Mouse (Mus musculus) myocyte (in vitro differentiated cells): ENCODE results near the gene Hic1. TPM values are rescaled to one million over a fixed set of nuclear protein-coding genes. Genes with fewer than 3 reads are reported as not detected.

Experiments
- H3K27me3 ChIP-seq: one replicate; pipeline ENCODE4 v1.6.1; 2011; ENCODE audit not compliant: control insufficient read depth, insufficient read depth, insufficient read length
- H3K36me3 ChIP-seq: one replicate; pipeline ENCODE4 v1.6.1; 2011; ENCODE audit not compliant: control insufficient read depth, insufficient read depth
- H3K4me2 ChIP-seq: one replicate; pipeline ENCODE4 v1.6.1; 2011; ENCODE audit warnings: low read depth, control low read depth
- H3K4me3 ChIP-seq: one replicate; pipeline ENCODE4 v1.5.1; 2011; ENCODE audit warnings: mild to moderate bottlenecking, control low read depth, moderate library complexity
- H3K79me2 ChIP-seq: one replicate; pipeline ENCODE4 v1.6.1; 2011; ENCODE audit not compliant: control insufficient read depth, insufficient read depth
- H3ac ChIP-seq: one replicate; pipeline ENCODE4 v1.6.1; 2011; ENCODE audit not compliant: control insufficient read depth, insufficient read length
- CEBPB ChIP-seq: IDR thresholded peaks from 2 replicates; pipeline ENCODE4 v1.6.1; 2011; ENCODE audit warnings: mild to moderate bottlenecking, moderate library complexity; ENCODE audit not compliant: poor library complexity, insufficient read depth, severe bottlenecking
- E2F4 ChIP-seq: IDR thresholded peaks from one replicate; pipeline ENCODE4 v1.6.1; 2011; ENCODE audit warnings: mild to moderate bottlenecking, control low read depth, moderate library complexity; ENCODE audit not compliant: insufficient read depth
- MAX ChIP-seq: IDR thresholded peaks from one replicate; pipeline ENCODE4 v1.6.1; 2011; ENCODE audit warnings: low read depth, mild to moderate bottlenecking, control low read depth
- MYOD1 ChIP-seq, 3 experiments: IDR thresholded peaks; one replicate each; pipeline ENCODE4 v1.6.1; 2011; ENCODE audit warnings: control low read depth in 2 of 3, low read depth in 2 of 3, mild to moderate bottlenecking in 2 of 3, moderate library complexity in 1 of 3; ENCODE audit not compliant: insufficient read length in 2 of 3, control insufficient read depth in 1 of 3
- MYOG ChIP-seq, 3 experiments: IDR thresholded peaks; one replicate each; pipeline ENCODE4 v1.6.1; 2011; ENCODE audit warnings: control low read depth in 2 of 3, low read depth in 2 of 3, mild to moderate bottlenecking in 2 of 3; ENCODE audit not compliant: insufficient read length in 2 of 3, control insufficient read depth in 1 of 3, insufficient read depth in 1 of 3
- POLR2A ChIP-seq: IDR thresholded peaks from one replicate; pipeline ENCODE4 v1.6.1; 2011; ENCODE audit warnings: low read depth, mild to moderate bottlenecking, control low read depth, moderate library complexity; ENCODE audit not compliant: insufficient read length
- POLR2AphosphoS2 ChIP-seq: IDR thresholded peaks from one replicate; pipeline ENCODE4 v1.6.1; 2011; ENCODE audit warnings: low read depth, control low read depth; ENCODE audit not compliant: insufficient read length
- REST ChIP-seq: IDR thresholded peaks from one replicate; pipeline ENCODE4 v1.6.1; 2011; ENCODE audit warnings: mild to moderate bottlenecking, control low read depth, moderate library complexity; ENCODE audit not compliant: insufficient read depth, insufficient read length
- SRF ChIP-seq: IDR thresholded peaks from one replicate; pipeline ENCODE4 v1.6.1; 2011; ENCODE audit warnings: low read depth; ENCODE audit not compliant: control insufficient read depth, insufficient read length
- TCF12 ChIP-seq: IDR thresholded peaks from one replicate; pipeline ENCODE4 v1.6.1; 2011; ENCODE audit warnings: mild to moderate bottlenecking, control low read depth; ENCODE audit not compliant: poor library complexity, insufficient read depth, severe bottlenecking
- TCF3 ChIP-seq: IDR thresholded peaks from one replicate; pipeline ENCODE4 v1.6.1; 2011; ENCODE audit warnings: low read depth, control low read depth; ENCODE audit not compliant: insufficient read length
- USF1 ChIP-seq: IDR thresholded peaks from one replicate; pipeline ENCODE4 v1.6.1; 2011; ENCODE audit warnings: low read depth, mild to moderate bottlenecking, control low read depth, moderate library complexity
- polyA plus RNA-seq: library from polyadenylated mRNA; unstranded; fragments of >200 nt; fragmentation: generic; extraction: Trizol; gene quantifications from one replicate; pipeline ENCODE4 v1.2.1, GENCODE M21; 2012; ENCODE audit warnings: missing spikeins

Hic1 gene
- polyA plus RNA-seq, 1 experiment, result 0.11 TPM

- Histone ChIP-seq H3K27me3 (no peaks in the 10 kb centered on the region), H3K4me3 (peak overlapping the region; percentile 31), H3ac (no peak overlapping the region), H3K4me2 (peak overlapping the region; percentile 72), H3K36me3 (no peaks in the 10 kb centered on the region), H3K79me2 (peaks cover 11% of the 10 kb centered on the region)
- TF ChIP-seq MYOG (IDR thresholded peaks at IDR 0.05; ENCODE audit: control insufficient read depth in 1 of 3, insufficient read depth in 1 of 3, insufficient read length in 2 of 3, low read depth in 2 of 3) (peak in 2 of 3 experiments; percentile 21 to 30), REST (peak; percentile 92), CEBPB (no peak), USF1 (no peak), MYOD1 (IDR thresholded peaks at IDR 0.05; ENCODE audit: control insufficient read depth in 1 of 3, insufficient read length in 2 of 3, low read depth in 2 of 3) (peak in 1 of 3 experiments; percentile 35), POLR2A (peak; percentile 11)
These were observed 3.9 kb upstream of the Hic1 start for GRCm38 (mm10) chr11:75173095-75173798.

- Histone ChIP-seq H3ac (no peak overlapping the region), H3K79me2 (peaks cover 3% of the 10 kb centered on the region), H3K36me3 (no peaks in the 10 kb centered on the region), H3K4me3 (peak overlapping the region; percentile 31), H3K27me3 (no peaks in the 10 kb centered on the region), H3K4me2 (peak overlapping the region; percentile 72)
- TF ChIP-seq POLR2A (no peak), REST (no peak), USF1 (no peak), MYOD1 (IDR thresholded peaks at IDR 0.05; ENCODE audit: control insufficient read depth in 1 of 3, insufficient read length in 2 of 3, low read depth in 2 of 3) (no peak), MYOG (IDR thresholded peaks at IDR 0.05; ENCODE audit: control insufficient read depth in 1 of 3, insufficient read depth in 1 of 3, insufficient read length in 2 of 3, low read depth in 2 of 3) (no peak), SRF (no peak), CEBPB (no peak), MAX (no peak), TCF12 (no peak), TCF3 (no peak), POLR2AphosphoS2 (no peak), E2F4 (no peak)
These were observed 3.1 kb upstream of the Hic1 start for GRCm38 (mm10) chr11:75172151-75173094.

GRCm38 (mm10) chr11:75171186-75171865, 2.0 kb upstream of the Hic1 start:
- Histone ChIP-seq H3K4me3 (no peak overlapping the region), H3K36me3 (no peaks in the 10 kb centered on the region), H3K4me2 (no peak overlapping the region), H3K27me3 (no peaks in the 10 kb centered on the region), H3ac (no peak overlapping the region), H3K79me2 (no peaks in the 10 kb centered on the region)
- TF ChIP-seq POLR2AphosphoS2, result no peak
- TF ChIP-seq TCF3, result no peak
- TF ChIP-seq TCF12, result no peak
- no peak for TF ChIP-seq MYOG (IDR thresholded peaks at IDR 0.05; ENCODE audit: control insufficient read depth in 1 of 3, insufficient read depth in 1 of 3, insufficient read length in 2 of 3, low read depth in 2 of 3)
- TF ChIP-seq SRF, result no peak
- no peak for TF ChIP-seq USF1
- no peak for TF ChIP-seq MAX
- TF ChIP-seq E2F4, result no peak
- TF ChIP-seq REST, result no peak
- TF ChIP-seq POLR2A, result no peak

GRCm38 (mm10) chr11:75170136-75170751, 925 bp upstream of the Hic1 start:
- H3K79me2 ChIP-seq, result no peaks in the 10 kb centered on the region
- peak overlapping the region; percentile 68 for H3K4me2 ChIP-seq
- H3ac ChIP-seq, result no peak overlapping the region
- H3K27me3 ChIP-seq, result no peaks in the 10 kb centered on the region
- no peaks in the 10 kb centered on the region for H3K36me3 ChIP-seq
- no peak for TF ChIP-seq TCF3
- no peak for TF ChIP-seq E2F4
- TF ChIP-seq SRF, result no peak
- TF ChIP-seq POLR2AphosphoS2, result no peak
- no peak overlapping the region for H3K4me3 ChIP-seq
